Mouse (Mus musculus): ENCODE results near the gene Ttbk1. TPM values are rescaled to one million over a fixed set of nuclear protein-coding genes. Genes with fewer than 3 reads are reported as not detected.
"Not testable (repeated sequence)": the region's sequence is repeated elsewhere in the genome, so short reads cannot be mapped to it uniquely, and the experiment has no call there.

The Ttbk1 gene
- under 1 TPM; 0.20 to 0.34 TPM for total RNA-seq (2021)

DNA sequence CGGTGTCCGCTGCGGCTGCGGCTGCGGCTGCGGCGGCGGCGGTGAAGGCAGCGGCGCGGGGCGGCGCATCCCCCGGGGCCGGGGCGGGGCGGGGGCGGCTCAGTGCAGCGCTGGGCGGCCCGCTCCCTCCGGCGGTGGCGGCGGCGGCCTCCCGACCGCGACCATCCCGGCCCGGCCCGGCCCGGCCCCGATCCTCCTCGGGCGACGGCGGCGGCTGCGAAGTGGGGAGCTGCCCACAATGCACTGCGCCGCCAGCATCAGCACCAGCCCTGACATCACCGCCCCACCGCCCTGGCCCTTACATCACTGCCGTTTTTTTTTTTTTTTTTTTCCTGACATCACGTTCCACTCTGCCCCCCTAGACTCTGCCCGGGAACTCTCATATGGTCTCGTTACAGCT lies at the start of gene Ttbk1:
Gene Ttbk1, minus strand, starts transcription at position 245 of the 400 bp plus-strand sequence.
- DNase-seq (ENCODE audit: low spot score), result no peak
- intact Hi-C loops (cut with DNase I), result no loop called here

DNA sequence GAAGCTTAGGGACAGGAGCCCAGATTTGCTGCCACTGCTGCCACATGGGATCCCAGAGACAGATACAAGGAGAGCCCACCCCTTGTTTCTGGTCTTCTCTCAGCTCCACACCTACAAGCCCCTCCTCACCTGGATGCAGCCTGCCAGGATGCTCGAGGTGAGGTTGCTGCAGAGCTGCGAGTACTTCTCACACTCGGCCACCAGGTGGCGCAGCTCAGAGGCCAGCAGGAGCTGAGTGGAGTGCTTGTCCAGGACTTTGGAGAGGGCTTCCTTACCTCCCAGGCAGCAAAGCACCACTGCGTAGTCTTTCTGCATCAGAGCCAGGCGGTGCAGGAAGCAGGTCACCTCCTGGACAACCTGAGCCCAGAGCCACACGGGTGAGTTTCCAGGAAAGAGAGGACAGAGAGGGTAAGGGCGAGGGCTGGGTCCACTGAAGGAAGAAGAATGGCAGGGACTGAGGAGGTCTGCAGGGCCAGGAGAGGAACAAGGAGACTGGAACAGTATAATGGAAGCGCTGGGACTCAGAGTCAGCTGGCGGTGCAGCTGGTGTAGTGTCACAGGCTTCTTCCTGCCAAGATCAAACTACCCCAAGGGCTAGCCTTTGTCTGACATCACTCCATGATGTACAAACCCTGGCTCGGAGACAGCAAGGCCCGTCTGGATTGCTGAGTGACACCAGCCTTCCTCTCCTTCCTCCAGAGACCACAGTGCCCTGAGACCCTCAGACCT lies 38.3 kb upstream of the Ttbk1 start:
- peak; percentile 44 for DNase-seq (ENCODE audit: low spot score)
- intact Hi-C loops (cut with DNase I), result loop anchor here (1.0 to 5.0 kb wide), 3 partner anchors 64 to 187 kb away; partner anchors contain the start of gene Pex6

DNA sequence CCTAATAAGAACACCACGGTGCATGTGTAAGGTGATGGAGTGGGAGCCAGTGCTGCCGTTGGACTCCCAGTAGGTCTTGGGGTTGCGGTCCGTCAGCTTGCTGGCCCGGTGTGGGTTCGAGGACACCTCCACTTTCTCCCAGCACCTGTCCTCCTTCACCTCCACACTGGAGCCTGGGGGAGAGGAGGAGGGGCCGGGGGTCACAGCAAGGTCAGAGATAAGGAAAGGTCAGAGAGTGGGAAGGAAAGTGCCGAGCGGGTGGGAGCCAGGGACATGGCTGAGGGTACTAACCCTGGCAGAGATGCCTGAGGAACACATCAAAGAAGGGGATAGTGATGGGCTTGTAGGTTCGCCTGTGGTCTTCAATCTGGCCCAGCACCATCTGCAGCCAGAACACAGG lies 37.6 kb upstream of the Ttbk1 start:
- intact Hi-C loops (cut with DNase I), result loop anchor here (1.0 to 5.0 kb wide), 3 partner anchors 64 to 187 kb away; partner anchors contain the start of gene Pex6

GRCm38 (mm10) chr17:46521963-46522668 lies 34.6 kb upstream of the Ttbk1 start:
- intact Hi-C loops (cut with DNase I), result no loop called here
- no peak for DNase-seq (ENCODE audit: low spot score)

More for the DNA sequence above, 37.6 kb upstream of the Ttbk1 start:
- no peak for DNase-seq (ENCODE audit: low spot score)

- intact Hi-C loops (cut with DNase I), result no loop called here
- no peak for DNase-seq (ENCODE audit: low spot score)
These were observed 33.7 kb upstream of the Ttbk1 start for GRCm38 (mm10) chr17:46521174-46521573.

- no peak for DNase-seq (ENCODE audit: low spot score)
- intact Hi-C loops (cut with DNase I), result no loop called here
These were observed 33.0 kb upstream of the Ttbk1 start for GRCm38 (mm10) chr17:46520385-46520979.

DNA sequence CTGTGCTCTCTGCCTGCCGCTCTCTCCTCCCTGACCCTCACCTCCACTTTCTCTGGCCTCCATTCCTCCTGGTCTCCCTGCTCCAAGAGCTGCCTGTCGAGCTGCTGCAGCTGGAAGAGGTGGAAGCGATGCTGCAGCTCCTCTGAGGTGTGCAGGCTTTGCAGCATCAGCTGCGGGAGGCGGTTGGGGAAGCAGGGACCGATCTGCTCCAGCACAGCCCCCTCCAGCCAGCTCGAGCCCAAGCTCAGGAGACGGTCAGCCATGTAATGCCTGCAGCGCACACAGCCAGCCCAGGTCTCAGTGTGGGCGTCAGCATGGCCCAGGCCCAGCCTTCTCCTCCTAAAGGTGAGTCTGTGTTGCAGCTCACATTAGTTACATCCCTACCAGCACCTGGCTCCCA lies 32.5 kb upstream of the Ttbk1 start:
- DNase-seq (ENCODE audit: low spot score), result no peak
- intact Hi-C loops (cut with DNase I), result no loop called here

- DNase-seq (ENCODE audit: low spot score), result no peak
- intact Hi-C loops (cut with DNase I), result loop anchor here (5.0 kb wide), 1 partner anchor 246 kb away; no protein-coding TSS in a partner anchor
These were observed 25.9 kb upstream of the Ttbk1 start for GRCm38 (mm10) chr17:46513329-46513728.

DNA sequence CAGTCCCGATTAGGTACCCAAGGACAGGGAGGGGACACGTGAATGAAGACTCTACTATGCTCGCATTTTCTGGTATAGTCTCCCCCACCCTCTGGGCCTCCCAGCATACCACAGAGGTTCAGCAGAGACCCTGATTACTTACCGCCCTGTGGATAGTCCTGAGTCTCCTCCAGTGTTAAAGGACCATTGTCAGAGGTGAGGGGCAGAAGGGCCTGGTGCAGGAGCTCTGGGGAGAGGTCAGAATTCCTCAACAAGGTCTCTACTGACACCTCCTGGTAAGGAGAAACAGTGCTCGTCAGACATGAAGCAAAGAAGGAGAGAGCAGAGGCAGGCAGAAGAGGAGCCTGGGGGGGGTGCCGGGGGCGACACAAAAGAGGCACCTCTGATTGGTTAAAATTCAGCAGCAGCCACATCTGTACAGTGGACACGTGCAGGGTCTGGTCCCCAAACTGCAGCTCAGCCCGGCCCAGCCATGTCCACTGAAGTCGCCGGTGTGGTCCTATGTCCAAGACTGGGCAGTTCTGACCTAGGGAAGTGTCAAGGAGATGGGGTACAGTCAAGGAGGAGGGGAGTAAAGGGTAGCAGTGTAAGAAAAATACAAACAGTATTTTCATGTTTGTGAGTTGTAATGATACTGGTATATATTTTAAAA lies 23.7 kb upstream of the Ttbk1 start:
- intact Hi-C loops (cut with DNase I), result loop anchor here (1.0 to 5.0 kb wide), 2 partner anchors 75 to 244 kb away; no protein-coding TSS in a partner anchor
- no peak for DNase-seq (ENCODE audit: low spot score)

- intact Hi-C loops (cut with DNase I), result no loop called here
- DNase-seq (ENCODE audit: low spot score), result no peak
These were observed 18.1 kb upstream of the Ttbk1 start for GRCm38 (mm10) chr17:46505617-46506016.

GRCm38 (mm10) chr17:46503847-46504638 lies 16.6 kb upstream of the Ttbk1 start:
- intact Hi-C loops (cut with DNase I), result no loop called here
- DNase-seq (ENCODE audit: low spot score), result no peak

GRCm38 (mm10) chr17:46502775-46503174 lies 15.3 kb upstream of the Ttbk1 start:
- DNase-seq (ENCODE audit: low spot score), result no peak

DNA sequence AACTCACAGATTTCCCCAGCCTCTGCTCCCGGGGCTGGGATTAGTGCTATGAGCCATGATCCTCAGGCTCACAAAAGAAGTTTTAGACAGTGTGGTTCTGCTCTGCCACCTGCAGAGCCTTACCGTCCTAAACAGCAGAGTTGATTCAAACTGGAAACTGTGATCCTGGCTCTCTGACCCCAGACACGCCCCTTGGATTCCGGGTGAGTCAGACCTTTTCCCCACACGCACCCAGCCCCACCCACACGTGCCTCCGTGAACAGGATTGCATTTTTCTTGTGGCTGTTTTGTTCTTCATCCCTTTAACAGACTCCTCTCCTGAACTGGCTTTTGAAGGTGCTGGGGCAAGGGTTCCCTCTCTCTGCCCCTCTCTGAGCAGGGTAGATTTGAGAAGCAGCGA lies 10.5 kb upstream of the Ttbk1 start:
- no peak for DNase-seq (ENCODE audit: low spot score)
- intact Hi-C loops (cut with DNase I), result no loop called here

More at GRCm38 (mm10) chr17:46502775-46503174, 15.3 kb upstream of the Ttbk1 start:
- intact Hi-C loops (cut with DNase I), result no loop called here

DNA sequence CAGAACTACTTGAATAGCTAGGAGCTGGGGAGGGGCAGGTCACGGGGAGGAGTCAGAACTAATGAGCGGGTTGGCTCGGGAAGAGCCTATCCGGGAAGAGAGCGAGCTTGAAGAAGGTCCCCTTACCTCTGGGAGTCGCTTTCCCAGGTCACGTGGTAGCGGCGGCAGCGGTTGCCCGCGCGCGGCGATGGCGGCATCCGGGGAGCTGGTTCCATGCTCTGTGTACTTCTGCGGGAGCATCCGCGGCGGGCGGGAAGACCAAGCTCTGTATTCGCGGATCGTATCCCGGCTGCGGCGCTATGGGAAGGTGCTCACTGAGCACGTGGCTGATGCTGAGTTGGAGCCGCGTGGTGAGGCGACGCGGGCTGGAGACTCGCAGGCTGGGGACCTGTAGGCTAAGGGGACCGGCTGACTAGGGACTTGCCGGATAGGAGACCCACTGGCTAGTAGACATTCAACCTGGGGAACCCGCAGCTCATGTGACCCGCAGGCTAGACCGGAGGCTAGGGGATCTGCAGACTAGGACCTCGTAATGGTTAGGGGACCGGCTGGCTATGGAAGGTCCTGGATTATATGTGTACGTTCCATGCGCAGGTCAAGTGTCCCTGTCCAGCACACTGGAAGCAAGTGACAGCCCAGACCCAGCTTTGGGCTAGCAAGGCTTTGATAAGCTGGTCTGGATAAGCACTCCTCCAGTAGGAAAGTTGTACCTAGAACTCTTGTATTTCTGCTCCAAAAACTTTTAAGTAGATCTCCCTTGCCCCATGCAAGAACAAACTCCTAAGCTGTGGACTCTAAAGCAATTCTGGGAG lies 9.4 kb upstream of the Ttbk1 start, which contains the start of gene Dnph1:
Gene Dnph1, plus strand, starts transcription at position 89 of the 812 bp plus-strand sequence.
- DNase-seq (ENCODE audit: low spot score), result peak; percentile 51
- intact Hi-C loops (cut with DNase I), result no loop called here

DNA sequence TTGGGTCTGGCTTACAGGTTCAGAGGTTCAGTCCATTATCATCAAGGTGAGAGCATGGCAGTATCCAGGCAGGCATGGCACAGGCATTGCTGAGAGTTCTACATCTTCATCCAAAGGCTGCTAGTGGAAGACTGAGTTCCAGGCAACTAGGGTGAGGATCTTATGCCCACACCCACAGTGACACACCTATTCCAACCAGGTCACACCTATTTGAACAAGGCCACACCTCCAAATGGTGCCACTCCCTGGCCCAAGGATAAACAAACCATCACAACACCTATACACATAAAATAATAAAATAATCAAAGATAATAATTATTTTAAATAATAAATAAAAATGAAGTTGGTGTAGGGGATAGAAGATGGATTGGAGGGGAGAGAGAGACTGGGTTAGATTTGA lies 8.6 kb upstream of the Ttbk1 start:
- intact Hi-C loops (cut with DNase I); DNase-seq (ENCODE audit: low spot score): not testable (repeated sequence)

GRCm38 (mm10) chr17:46495486-46495885 lies 8.0 kb upstream of the Ttbk1 start:
- intact Hi-C loops (cut with DNase I), result no loop called here
- no peak for DNase-seq (ENCODE audit: low spot score)

- no peak for DNase-seq (ENCODE audit: low spot score)
- intact Hi-C loops (cut with DNase I), result no loop called here
These were observed 480 bp downstream of the Ttbk1 start for GRCm38 (mm10) chr17:46486995-46487394.

- DNase-seq (ENCODE audit: low spot score), result no peak
- intact Hi-C loops (cut with DNase I), result no loop called here
These were observed 3.0 kb downstream of the Ttbk1 start for GRCm38 (mm10) chr17:46484461-46484875.
